In genomic region chr1:82641316-82641987, GRCm38 (mm10) we compare ENCODE assay signal across 8 mouse cellular contexts. TPM values are rescaled to one million over a fixed set of nuclear protein-coding genes. Genes with fewer than 3 reads are reported as not detected.
DNase-seq lines count a peak whose midpoint lies in the region; ATAC-seq lines count a peak whose summit lies in the region.

No protein-coding gene starts in this region.

- peak overlapping the region; percentile 9; the same call in 1 of the 2 replicates for H3K4me3 ChIP-seq in hindbrain, embryonic 12.5 days

- 39% methylated on average over 18 of the region's 18 CpGs for WGBS in hindbrain, embryonic 12.5 days

- H3K9ac ChIP-seq in hindbrain, embryonic 12.5 days: no peak overlapping the region

- H3K27ac ChIP-seq in hindbrain, embryonic 12.5 days: no peak overlapping the region

- H3K9me3 ChIP-seq in hindbrain, embryonic 12.5 days (replicated peaks): no peaks in the 10 kb centered on the region

- no peaks in the 10 kb centered on the region for H3K27me3 ChIP-seq in hindbrain, embryonic 12.5 days

- no peak for ATAC-seq in hindbrain, embryonic 12.5 days (ENCODE audit: low FRiP score)

- H3K36me3 ChIP-seq in hindbrain, embryonic 12.5 days: no peaks in the 10 kb centered on the region

- no peaks in the 10 kb centered on the region for H3K4me1 ChIP-seq in hindbrain, embryonic 12.5 days

- H3K4me2 ChIP-seq in hindbrain, embryonic 12.5 days (replicated peaks): peak overlapping the region; percentile 42

- DNase-seq in Muller cell, postnatal 12 days (ENCODE audit: inconsistent ontology term): peak; percentile 48
- DNase-seq in cerebellum, adult 18-20 months: peak; percentile 56 to 76
- peak; percentile 70 for DNase-seq in forelimb bud, embryonic 11.5 days (ENCODE audit: low read depth, low spot score)
- DNase-seq in layer of hippocampus, postnatal 25 days (ENCODE audit: extremely low spot score in 1 of 2, low spot score in 1 of 2): peak; percentile 78 to 95
- DNase-seq in lung, postnatal 14 days: peak; percentile 86
- DNase-seq in right cerebral cortex, adult 18-20 months: peak; percentile 66
- peak; percentile 86 for DNase-seq in urinary bladder, postnatal 25 days (ENCODE audit: low spot score)

RNA-seq across cellular contexts. Expression of gene Col4a3, which starts 54.7 kb away (rescaled TPM):
- 0.14 and 0.26 TPM in 2 replicates for polyA plus RNA-seq in hindbrain, embryonic 12.5 days (2016; fragmentation: Nextera tagmentation; extraction: Ambion mirVana)
- total RNA-seq in layer of hippocampus, postnatal 25 days (2021): under 1 TPM; 0.34 to 0.59 TPM

RNA-seq across cellular contexts. Expression of gene Col4a4, which starts 54.8 kb away (rescaled TPM):
- polyA plus RNA-seq in hindbrain, embryonic 12.5 days (2016; fragmentation: Nextera tagmentation; extraction: Ambion mirVana): 0.25 and 0.26 TPM in 2 replicates
- under 1 TPM; 0.42 to 0.96 TPM for total RNA-seq in layer of hippocampus, postnatal 25 days (2021)
